Mouse (Mus musculus) c-Kit-positive CD71-positive TER-119-positive erythroid progenitor cells, embryonic 14.5 days (primary cell): Measurements from ENCODE around the gene Nts.
"Not testable (repeated sequence)": the region's sequence is repeated elsewhere in the genome, so short reads cannot be mapped to it uniquely, and the experiment has no call there.

ENCODE experiments used
- DNase-seq: peaks from one replicate; pipeline ENCODE4 v3.0.0-alpha.2; 2013; ENCODE audit warnings: low spot score

Nts gene

DNA sequence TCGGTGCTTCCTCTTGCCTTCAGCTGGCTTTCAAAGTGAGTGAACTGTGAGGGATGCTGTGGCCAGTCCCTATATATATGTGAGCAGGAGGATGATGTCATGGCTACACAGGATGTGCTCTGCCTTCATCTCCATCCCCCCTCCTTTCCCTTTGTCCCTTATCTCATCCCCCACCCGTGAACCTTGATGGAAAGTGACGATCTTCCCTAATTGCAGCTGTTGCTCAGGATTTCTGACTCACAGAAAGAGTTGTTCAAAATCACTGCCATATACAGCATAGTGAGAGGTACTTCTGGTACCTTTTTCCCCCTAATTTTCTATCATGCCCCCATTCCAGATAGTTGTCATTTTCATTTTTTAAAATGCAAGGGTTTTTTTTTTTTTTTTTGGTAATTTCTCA lies at the start of gene Nts:
TSS of gene Nts (minus strand) at position 101 of the 400 bp plus-strand sequence.
- DNase-seq, result no peak

DNA sequence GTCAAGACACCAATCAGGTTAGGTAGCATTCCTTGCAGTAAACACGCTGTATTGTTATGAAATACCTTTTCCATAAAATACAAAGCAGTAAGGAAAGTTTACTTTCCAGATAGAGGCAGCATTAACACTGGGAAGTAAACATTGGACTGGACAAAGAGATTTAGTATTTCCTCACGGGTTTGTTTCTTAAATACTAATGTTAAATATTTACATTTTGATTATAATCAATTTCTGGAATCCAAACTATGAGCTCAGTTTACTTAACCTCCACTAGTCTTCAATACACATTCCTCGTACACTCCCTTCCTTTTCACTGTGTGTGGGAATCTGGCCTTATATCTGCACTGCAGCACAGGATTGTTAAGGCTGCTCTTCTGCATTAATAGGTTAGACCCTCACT lies 37.6 kb upstream of the Nts start:
- no peak for DNase-seq

DNA sequence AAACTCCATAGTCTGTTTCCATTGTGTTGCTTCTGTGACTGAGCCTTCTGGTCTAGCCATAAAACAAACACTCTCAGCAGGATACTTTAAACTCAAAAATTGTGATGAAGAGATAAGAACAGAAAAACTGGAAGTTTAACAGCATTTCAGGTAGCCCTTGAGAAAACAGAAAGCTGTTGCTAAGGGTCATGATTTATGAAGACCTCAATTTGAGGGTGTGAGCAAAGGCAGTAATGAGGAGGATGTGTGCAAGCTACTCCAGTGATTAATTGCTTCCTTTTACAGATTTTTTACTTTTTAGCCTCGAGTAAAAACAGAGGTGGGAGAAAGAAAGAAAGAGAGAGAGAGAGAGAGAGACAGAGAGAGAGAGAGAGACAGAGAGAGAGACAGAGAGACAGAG lies 23.9 kb upstream of the Nts start:
- no peak for DNase-seq

DNA sequence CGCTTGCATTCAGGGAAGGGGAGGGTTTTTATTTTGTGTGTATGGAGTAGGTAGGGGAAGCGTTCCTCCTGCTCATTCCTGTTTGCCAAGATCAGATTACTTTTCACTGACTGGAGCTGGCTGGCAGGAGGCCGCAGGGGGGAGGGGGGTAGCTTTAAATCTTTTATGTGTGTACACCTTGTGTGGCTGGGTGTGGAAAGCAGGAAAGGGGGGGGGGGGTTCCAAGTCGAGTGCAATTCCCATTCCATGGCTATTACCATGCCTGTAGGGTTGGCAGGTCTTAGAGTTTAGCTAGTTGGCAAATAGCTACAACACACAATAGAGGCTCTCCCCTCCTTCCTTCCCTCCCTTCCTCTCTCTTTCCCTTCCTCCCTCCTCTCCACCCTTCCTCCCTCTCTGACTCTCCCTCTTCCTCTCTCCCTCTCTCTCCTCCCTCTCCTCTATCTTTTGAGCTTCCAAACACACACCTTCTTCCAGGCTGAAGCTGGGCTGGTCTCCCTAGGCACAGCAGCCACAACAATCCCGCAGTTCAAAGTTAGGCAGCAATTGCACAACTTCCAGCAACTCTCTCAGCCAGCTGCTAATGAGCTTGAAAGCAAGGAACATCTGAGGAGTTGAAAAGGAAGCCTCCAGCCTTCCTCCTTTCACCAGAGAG lies 21.6 kb upstream of the Nts start, which contains the start of gene Rassf9:
TSS of gene Rassf9 (plus strand) at position 416 of the 655 bp plus-strand sequence.
- no peak for DNase-seq

DNA sequence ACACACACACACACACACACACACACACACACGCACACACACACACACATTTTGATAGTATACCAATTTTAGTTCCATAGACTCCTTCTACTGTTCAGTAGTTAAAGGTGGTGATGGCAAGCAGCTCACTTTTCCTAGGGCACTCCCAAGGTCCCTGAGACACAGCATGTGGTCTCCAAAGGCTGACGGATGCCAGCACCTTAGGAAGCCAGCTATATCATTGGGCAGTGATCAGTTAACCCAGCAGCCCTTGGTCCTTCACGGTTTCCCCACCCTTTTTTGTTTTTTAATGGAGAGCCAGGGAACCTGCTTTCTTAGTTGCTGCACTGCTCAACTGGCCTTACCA lies 21.1 kb upstream of the Nts start:
- DNase-seq, result no peak

DNA sequence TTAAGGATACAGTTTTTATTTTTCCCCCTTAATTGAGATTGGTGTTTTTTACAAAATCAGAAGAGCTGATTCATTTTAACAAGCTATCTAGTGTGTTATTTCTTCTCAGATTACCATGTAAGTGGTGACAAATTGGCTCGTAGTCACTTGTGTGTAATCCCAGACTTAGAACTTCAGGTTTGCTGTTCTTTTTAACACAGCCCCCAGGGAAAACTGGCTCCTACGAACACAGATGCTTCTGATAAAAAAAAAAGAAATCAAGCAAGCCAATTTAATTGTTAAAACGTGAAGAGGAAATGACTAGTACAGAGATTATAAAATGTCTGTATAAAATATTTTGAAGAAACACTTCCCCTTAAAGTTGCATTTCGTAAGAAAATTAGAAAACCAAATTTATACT lies 17.1 kb upstream of the Nts start:
- DNase-seq, result no peak

DNA sequence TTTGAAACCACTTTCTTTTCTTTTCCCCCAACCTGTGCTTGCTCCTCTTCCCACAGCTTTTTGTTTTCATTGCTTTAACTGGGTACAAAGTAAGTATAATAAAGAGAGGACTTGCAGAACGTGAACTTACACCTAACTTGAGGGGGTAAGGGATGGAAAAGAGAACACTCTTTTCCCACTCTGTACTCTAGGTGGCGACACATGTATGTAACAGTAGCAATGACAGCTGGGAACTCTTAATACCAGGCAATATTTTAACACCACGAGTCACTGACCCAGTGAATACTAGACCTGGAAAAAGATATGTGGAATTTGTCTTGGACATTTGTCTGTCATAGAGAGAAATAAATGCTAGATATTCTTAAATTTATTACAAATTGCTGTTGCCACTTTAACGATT lies 8.5 kb upstream of the Nts start:
- DNase-seq, result no peak

DNA sequence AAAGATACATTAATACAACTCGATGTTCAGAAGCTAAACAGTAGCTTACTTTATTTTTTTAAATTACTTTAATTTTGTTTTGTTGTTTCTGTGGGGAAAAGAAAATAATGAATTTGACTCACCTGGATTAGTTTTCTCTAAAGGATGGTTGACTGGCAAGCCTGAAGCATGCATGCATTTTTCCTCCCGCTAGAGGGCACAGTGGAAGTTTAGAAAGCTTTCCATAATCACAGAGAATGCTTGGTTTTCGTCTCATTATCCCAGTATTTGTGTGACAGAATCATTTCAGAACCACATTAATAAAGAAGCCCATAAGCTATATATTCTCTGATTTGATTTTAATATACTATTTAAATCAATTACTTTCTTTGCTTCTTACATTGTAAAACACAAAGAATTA lies 1.5 kb upstream of the Nts start:
- DNase-seq, result no peak

DNA sequence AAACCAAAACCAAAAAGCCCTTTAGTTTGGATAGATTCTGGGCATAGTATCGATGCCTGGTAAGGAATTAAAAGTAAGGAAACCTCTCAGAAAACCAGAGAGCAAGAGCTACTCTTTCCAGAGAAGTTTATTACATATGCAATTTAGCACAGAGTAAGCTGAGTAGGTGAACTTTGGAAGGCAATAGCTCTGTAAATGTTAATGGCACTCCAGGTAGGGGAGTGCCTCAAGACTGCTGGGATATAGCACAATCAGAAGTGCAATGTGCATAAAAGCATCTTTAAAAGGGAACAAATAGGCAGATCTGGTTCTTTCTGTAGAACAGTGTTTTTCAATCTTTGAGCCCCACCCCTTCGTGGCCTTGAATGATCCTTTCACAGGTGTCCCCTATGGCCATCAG lies 20.9 kb downstream of the Nts start:
- DNase-seq, result no peak

DNA sequence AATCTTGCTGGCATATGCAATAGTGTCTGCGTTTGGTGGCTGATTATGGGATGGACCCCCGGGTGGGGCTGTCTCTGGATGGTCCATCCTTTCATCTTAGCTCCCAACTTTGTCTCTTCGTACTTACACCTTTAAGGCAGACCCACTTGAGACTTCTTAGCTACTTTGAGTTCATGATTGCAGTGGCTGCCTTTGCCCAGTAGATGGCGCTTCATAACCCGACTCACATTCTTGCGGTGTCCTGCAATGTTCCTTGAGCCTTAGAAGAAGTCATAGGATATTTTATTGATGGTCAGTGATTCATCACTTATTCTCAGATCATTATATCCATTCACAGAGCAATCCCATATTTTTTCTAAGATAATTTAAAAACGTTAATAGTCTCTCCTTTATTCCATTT lies 38.5 kb downstream of the Nts start:
- DNase-seq, result peak; percentile 27

DNA sequence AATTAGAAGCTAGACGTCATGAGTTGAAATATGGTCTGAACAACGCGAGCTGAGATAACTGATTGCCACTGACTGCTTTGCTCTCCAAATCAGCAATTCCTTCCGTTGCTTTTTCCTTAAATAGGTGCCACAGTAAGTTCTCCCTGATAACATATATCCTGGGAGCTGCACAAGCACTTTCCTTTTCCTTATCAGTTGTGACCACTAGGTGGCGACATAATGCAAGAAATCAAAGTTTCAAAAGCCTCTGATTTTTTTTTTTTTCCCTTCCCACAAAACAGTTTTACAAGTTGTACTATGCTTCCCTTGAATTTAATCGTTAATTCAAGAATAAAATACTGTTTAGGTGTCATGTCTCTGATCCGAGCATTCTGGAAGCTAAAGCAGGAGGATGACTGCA lies 40.8 kb downstream of the Nts start:
- DNase-seq, result peak; percentile 33

DNA sequence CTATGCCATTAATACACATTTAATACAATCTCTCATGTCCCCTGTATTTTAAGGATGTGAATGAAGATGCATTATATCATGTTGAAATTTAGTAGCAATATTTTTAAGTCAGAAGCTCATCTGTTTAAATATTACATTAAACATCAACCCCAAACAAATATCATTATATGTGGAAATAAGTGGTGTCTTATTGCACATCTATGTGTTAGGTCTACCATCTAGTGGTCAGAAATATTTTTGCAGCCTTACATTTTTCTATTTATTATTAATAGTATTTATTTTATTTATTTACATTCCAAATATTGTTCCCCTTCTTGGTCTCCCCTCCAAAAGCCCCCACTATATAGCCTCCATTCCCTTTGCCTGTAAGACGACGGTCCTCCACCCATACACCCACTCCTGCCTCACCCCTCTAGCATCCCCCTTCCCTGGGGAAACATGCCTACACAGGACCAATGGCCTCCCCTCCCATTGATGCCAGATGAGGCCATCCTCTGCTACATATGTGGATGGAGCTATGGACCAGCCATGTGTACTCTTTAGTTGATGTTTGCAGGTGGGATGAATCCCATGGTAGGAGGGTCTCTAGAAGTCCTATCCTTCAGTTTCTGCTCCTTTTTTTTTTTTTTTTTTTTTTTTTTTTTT lies 45.3 kb downstream of the Nts start:
- no peak for DNase-seq

DNA sequence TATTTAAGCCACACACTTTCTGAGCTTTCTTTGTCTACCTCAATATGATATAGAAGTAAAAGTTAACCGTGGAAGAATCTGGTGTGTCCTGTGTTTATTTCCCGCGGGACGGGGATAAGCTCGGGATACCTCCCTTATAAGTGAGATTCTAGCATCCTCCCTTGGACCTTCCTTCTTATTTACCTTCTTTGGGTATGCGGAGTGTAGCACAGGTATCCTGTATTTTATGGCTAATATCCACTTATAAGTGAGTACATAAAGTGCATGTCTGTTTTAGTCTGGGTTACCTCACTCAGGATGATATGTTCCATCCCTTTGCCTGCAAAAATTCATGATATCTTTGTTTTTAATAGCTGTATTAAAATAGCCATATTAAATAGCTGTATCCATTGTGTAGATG lies 54.8 kb downstream of the Nts start:
- DNase-seq, result not testable (repeated sequence)

DNA sequence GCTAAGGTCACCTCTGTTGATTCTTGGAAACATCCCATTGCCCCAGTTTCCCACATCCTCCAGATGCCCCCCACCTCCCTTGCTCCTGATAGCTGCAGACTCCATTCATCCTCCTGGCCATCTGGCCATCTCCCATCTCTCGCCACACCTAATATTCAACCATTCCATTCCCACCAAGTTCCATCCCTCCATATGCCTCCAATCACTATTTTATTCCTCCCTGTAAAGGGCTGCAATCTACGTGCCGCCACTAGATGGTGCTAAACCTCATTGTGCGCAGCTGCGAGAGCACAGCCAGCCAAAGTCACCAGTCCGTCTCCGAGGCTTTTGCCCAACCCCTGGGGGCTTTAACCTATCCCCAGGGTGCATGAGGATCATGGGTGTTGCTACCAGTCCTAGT lies 55.2 kb downstream of the Nts start:
- not testable (repeated sequence) for DNase-seq
